Mouse (Mus musculus): ENCODE data around the gene Scgb1a1. TPM values are rescaled to one million over a fixed set of nuclear protein-coding genes. Genes with fewer than 3 reads are reported as not detected.
"Not testable (repeated sequence)": the region's sequence is repeated elsewhere in the genome, so short reads cannot be mapped to it uniquely, and the experiment has no call there.

Gene Scgb1a1
- polyA plus RNA-seq, 1 experiment = 1.1 TPM

GRCm38 (mm10) chr19:9071456-9072156 is 16.2 kb downstream of the Scgb1a1 start:
- WGBS = 28% methylated on average over 7 of the region's 7 CpGs
- DNase-seq (ENCODE audit: low read depth, low spot score) = peak; percentile 48

GRCm38 (mm10) chr19:9070316-9070715 is 17.4 kb downstream of the Scgb1a1 start:
- 38% methylated on average over 2 of the region's 2 CpGs for WGBS
- no peak for DNase-seq (ENCODE audit: low read depth, low spot score)

- DNase-seq (ENCODE audit: low read depth, low spot score) = no peak
- 20% methylated on average over 8 of the region's 8 CpGs for WGBS
These were observed 18.0 kb downstream of the Scgb1a1 start for GRCm38 (mm10) chr19:9069687-9070307.

- DNase-seq (ENCODE audit: low read depth, low spot score) = no peak
These were observed 20.5 kb downstream of the Scgb1a1 start for GRCm38 (mm10) chr19:9067292-9067691.

GRCm38 (mm10) chr19:9065621-9066561 is 21.9 kb downstream of the Scgb1a1 start:
- WGBS = 22% methylated on average over 9 of the region's 9 CpGs
- peak; percentile 96 for DNase-seq (ENCODE audit: low read depth, low spot score)

More at GRCm38 (mm10) chr19:9067292-9067691, 20.5 kb downstream of the Scgb1a1 start:
- 73% methylated on average over 5 of the region's 5 CpGs for WGBS

- DNase-seq (ENCODE audit: low read depth, low spot score) = no peak
These were observed 23.9 kb downstream of the Scgb1a1 start for GRCm38 (mm10) chr19:9063831-9064230.

GRCm38 (mm10) chr19:9062822-9063221 is 24.9 kb downstream of the Scgb1a1 start:
- WGBS = 93% methylated on average over 2 of the region's 2 CpGs
- no peak for DNase-seq (ENCODE audit: low read depth, low spot score)

More at GRCm38 (mm10) chr19:9063831-9064230, 23.9 kb downstream of the Scgb1a1 start:
- WGBS = 93% methylated on average over 3 of the region's 3 CpGs

GRCm38 (mm10) chr19:9061221-9061893 is 26.4 kb downstream of the Scgb1a1 start:
- no peak for DNase-seq (ENCODE audit: low read depth, low spot score)
- WGBS = 84% methylated on average over 8 of the region's 8 CpGs

- WGBS = 58% methylated on average over 4 of the region's 4 CpGs
These were observed 27.7 kb downstream of the Scgb1a1 start for GRCm38 (mm10) chr19:9060103-9060502.

GRCm38 (mm10) chr19:9059391-9059790 is 28.4 kb downstream of the Scgb1a1 start:
- 67% methylated on average over 7 of the region's 7 CpGs for WGBS
- no peak for DNase-seq (ENCODE audit: low read depth, low spot score)

More at GRCm38 (mm10) chr19:9060103-9060502, 27.7 kb downstream of the Scgb1a1 start:
- no peak for DNase-seq (ENCODE audit: low read depth, low spot score)

GRCm38 (mm10) chr19:9058944-9059343 is 28.8 kb downstream of the Scgb1a1 start:
- 72% methylated on average over 4 of the region's 4 CpGs for WGBS
- no peak for DNase-seq (ENCODE audit: low read depth, low spot score)

GRCm38 (mm10) chr19:9058331-9058884 is 29.4 kb downstream of the Scgb1a1 start:
- 73% methylated on average over 1 of the region's 1 CpGs for WGBS
- no peak for DNase-seq (ENCODE audit: low read depth, low spot score)

- DNase-seq (ENCODE audit: low read depth, low spot score) = no peak
These were observed 30.1 kb downstream of the Scgb1a1 start for GRCm38 (mm10) chr19:9057679-9058078.

- DNase-seq (ENCODE audit: low read depth, low spot score) = no peak
- 91% methylated on average over 4 of the region's 4 CpGs for WGBS
These were observed 31.9 kb downstream of the Scgb1a1 start for GRCm38 (mm10) chr19:9055703-9056355.

- no peak for DNase-seq (ENCODE audit: low read depth, low spot score)
- 35% methylated on average over 2 of the region's 2 CpGs for WGBS
These were observed 32.6 kb downstream of the Scgb1a1 start for GRCm38 (mm10) chr19:9055153-9055552.

- WGBS = 47% methylated on average over 6 of the region's 6 CpGs
- DNase-seq (ENCODE audit: low read depth, low spot score) = no peak
These were observed 34.8 kb downstream of the Scgb1a1 start for GRCm38 (mm10) chr19:9052803-9053431.

- WGBS = 94% methylated on average over 4 of the region's 4 CpGs
- not testable (repeated sequence) for DNase-seq (ENCODE audit: low read depth, low spot score)
These were observed 35.8 kb downstream of the Scgb1a1 start for GRCm38 (mm10) chr19:9051985-9052384.

Measured in large intestine, adult 2 months (tissue).